Mouse (Mus musculus): ENCODE measurements at regions not wholly inside any gene's neighbourhood (a gene's known extent, or its start where the extent isn't known, plus 50 kb on each side); places are given as distances from the start of the nearest gene placed in this dataset.

GRCm38 (mm10) chr5:111898482-111898881, 164.8 kb downstream of the Gm26897 start:
- TF ChIP-seq EP300 (IDR thresholded peaks at IDR 0.05; ENCODE audit: low read depth), result no peak
- no peak for TF ChIP-seq CTCF (IDR thresholded peaks at IDR 0.05; ENCODE audit: low read depth)

All from liver, postnatal 0 days (tissue).